Mouse (Mus musculus) urinary bladder, postnatal 25 days (tissue): Measurements from ENCODE around the gene Pithd1.

Experiments
- DNase-seq: peaks from one replicate; pipeline ENCODE4 v3.0.0; 2022; ENCODE audit warnings: low spot score

Pithd1 gene

GRCm38 (mm10) chr4:135986943-135987710 lies at the start of gene Pithd1:
Pithd1 (minus strand) TSS chr4:135987264.
- DNase-seq, result peak; percentile 89

DNA sequence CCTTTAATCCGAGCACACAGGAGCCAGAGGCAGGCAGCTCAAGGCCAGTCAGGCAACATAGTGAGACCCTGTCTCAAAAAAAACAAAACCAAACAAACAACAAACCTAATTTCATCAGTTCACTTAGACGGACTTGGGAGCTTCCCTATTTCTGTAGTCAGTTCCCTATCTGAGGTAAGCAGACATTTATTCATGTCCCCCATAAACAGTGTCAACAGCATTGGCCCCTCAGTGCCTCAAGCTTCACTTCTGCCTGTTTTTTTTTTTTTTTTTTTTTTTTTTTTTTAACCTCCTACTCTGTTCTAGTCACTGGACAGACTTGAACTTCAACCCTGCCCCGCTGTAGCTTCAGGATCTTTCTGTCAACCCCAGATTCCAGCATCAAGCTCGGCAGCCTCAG lies 48.0 kb upstream of the Pithd1 start:
- DNase-seq, result no peak

- no peak for DNase-seq
Observed at GRCm38 (mm10) chr4:136033231-136033630, 46.2 kb upstream of the Pithd1 start.

GRCm38 (mm10) chr4:136030968-136031909 lies 44.2 kb upstream of the Pithd1 start:
- no peak for DNase-seq

GRCm38 (mm10) chr4:136028689-136029088 lies 41.6 kb upstream of the Pithd1 start:
- no peak for DNase-seq

GRCm38 (mm10) chr4:136028132-136028564 lies 41.1 kb upstream of the Pithd1 start:
- DNase-seq, result no peak

GRCm38 (mm10) chr4:136027416-136028131 lies 40.5 kb upstream of the Pithd1 start:
- no peak for DNase-seq

DNA sequence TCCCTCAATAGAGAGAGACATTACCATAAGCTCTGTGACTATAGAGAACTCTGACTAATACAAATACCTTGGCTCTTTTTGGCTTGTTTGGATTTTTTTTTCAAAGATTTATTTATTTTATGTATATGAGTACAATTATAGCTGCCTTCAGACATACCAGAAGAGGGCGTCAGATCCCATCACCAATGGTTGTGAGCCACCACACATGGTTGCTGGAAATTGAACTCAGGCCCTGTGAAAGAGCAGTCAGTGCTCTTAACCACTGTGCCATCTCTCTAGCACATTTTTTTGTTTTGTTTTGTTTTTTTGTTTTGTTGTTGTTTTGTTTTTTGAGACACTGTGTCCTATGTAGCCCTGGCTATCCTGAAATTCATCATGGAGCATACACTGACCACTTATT lies 38.3 kb upstream of the Pithd1 start:
- no peak for DNase-seq

DNA sequence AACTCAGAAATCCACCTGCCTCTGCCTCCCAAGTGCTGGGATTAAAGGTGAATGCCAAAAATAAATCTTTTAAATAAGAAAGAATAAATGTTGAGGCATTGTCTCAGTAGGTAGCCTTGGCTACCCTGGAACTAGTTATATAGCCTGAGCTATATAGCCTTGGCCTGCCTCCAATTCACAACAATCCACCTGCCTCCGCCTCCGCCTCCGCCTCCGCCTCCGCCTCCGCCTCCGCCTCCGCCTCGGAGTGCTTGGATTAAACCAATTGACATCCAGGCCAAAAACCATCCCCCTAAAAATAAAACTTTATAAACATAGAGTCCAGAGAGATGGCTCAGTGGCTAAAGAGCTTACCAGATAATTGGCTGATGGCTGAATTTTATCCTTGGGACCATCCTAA lies 35.9 kb upstream of the Pithd1 start:
- DNase-seq, result no peak

DNA sequence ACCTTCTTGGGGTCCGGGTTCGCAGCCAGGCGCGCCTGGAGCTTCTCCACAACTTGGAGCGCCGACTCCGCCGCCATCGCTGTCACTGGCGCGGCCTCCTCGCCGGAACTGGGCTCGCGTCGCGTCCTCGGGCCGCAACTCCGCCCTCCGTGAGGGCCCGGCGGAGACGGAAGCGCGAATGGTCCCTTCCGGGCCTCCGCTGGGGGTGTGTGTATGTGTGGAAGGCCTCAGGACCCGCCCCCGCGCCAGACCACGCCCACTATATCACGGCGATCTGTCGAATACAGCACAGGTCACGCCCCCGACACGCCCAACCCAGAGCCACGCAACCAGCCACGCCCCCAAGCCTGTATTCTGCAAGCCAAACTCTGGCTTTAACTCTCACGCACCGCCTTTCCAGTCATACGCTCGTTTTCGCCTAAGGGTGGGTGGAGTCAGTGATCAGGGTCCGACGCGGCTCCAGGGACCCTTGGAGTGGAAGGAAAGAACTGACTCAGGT lies 34.5 kb upstream of the Pithd1 start, which contains the start of gene Eloa:
TSS of gene Eloa (minus strand) at position 215 of the 499 bp plus-strand sequence.
- peak; percentile 100 for DNase-seq

- DNase-seq, result peak; percentile 19
Observed at GRCm38 (mm10) chr4:136020743-136021548, 33.9 kb upstream of the Pithd1 start.

- no peak for DNase-seq
Observed at GRCm38 (mm10) chr4:136016059-136016602, 29.1 kb upstream of the Pithd1 start.

GRCm38 (mm10) chr4:136010586-136010985 lies 23.5 kb upstream of the Pithd1 start:
- no peak for DNase-seq

DNA sequence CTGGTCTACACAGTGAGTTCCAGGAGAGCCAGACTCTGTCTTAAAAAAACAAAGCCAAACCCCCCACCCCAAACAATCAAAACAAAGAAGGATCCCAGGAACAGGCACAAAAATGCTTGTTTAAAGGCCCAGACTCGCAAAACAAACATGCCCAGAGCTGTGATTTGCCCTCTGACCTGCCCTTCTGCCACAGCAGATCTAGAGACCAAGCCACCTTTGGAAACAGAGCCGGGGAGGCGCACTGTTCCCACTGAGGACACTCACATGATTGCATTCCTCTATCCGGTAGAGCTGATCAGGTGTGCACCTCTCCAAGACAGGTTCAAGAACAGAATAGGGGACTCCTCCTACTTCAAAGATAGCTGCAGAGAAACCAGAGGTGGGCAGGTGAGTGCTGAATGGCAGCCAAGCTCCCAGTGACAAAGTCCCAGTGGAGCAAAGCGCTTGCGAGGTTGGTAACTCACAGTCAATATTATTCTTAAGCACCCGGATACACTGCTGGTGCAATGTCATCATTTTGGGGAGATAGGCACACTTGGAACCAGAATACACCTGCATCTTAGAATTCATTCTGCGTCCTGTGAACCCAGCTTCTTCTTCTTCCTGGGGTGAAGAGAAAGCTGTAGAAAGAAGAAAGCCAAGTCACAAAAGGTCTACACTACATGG lies 21.9 kb upstream of the Pithd1 start:
- DNase-seq, result no peak

GRCm38 (mm10) chr4:136006821-136007220 lies 19.8 kb upstream of the Pithd1 start:
- DNase-seq, result no peak

- DNase-seq, result no peak
Observed at GRCm38 (mm10) chr4:136004921-136005320, 17.9 kb upstream of the Pithd1 start.

GRCm38 (mm10) chr4:136004107-136004675 lies 17.1 kb upstream of the Pithd1 start:
- no peak for DNase-seq

- no peak for DNase-seq
Observed at GRCm38 (mm10) chr4:135995118-135995517, 8.1 kb upstream of the Pithd1 start.

DNA sequence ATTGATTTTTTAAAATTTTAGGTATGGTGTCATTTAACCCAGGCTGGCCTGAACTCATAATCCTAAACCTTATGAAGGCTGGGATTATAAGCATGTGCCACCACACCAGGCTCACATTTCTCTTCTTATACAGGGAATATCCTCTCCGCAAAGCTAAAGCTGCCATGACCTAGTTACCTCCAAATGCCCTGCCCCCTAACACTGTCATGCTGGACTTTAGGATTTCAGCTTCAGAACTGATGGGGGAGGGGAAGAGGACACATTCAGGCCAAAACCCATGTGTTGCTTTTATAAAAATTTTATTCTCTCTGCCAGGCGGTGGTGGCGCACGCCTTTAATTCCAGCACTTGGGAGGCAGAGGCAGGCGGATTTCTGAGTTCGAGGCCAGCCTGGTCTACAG lies 6.9 kb upstream of the Pithd1 start:
- no peak for DNase-seq

- DNase-seq, result no peak
Observed at GRCm38 (mm10) chr4:135987714-135988113, 650 bp upstream of the Pithd1 start.
